Comparison of ENCODE assay signal across 10 mouse cellular contexts in the genomic region with DNA sequence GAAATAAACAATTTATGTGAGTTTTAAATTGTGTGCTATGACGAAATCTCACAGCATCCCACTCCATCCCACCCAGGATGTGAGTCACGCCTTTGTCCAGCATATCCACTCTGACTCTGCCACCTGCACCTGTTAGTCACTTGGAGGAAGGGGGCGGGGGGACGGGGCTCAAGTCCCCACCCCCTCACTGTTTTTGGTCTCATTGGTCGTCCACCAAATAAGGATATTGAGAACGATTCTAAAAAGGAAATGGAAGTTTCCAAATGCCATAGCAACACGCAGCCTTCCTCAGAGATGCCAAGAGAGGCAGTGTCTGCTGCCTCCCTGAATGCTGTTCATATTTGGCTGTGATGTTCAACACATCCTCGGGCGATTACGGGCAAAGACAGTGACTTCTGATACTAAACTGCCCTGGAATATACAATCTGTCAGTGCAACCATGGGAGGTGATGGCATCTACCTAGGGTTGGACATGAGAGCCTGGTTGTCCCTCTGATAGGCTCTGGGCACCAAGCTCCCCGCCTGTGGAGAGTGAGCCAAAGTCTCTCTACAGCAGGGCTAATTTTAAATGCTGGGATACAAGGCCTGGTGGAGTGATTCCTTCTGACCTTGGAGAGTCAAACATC. TPM values are rescaled to one million over a fixed set of nuclear protein-coding genes. Genes with fewer than 3 reads are reported as not detected.
DNase-seq lines count a peak whose midpoint lies in the region; TF ChIP-seq lines count a peak whose summit lies in the region.
"Had no signal": no experiment of that assay in that cellular context is flagged by ENCODE, and none has a peak within 500 bp of the region (broad histone marks: within the 10 kb centered on the region; RNA-seq: fewer than 3 reads in every experiment).

No protein-coding gene starts in this region.

- peak; percentile 87 for DNase-seq in right cerebral cortex, adult 18-20 months
- DNase-seq in right cerebral cortex, postnatal 4 days, result no peak
- peak in 1 of 2 experiments; percentile 67 for DNase-seq in heart, adult 2 months
- DNase-seq in layer of hippocampus, postnatal 14 days (ENCODE audit: low spot score in 2 of 2), result peak; percentile 64 to 67
- DNase-seq in urinary bladder, adult 2 months (ENCODE audit: low spot score), result no peak
- DNase-seq in c-Kit-positive CD71-positive TER-119-positive erythroid progenitor cells, embryonic 14.5 days (ENCODE audit: low spot score), result no peak
- no peak for DNase-seq in spleen, postnatal 14 days (ENCODE audit: low spot score in 2 of 2)
- no peak for DNase-seq in retina, postnatal 1 day
- DNase-seq: thymus, adult 2 months had no signal

- H3K36me3 ChIP-seq in heart, adult 2 months (ENCODE audit: control insufficient read depth, insufficient read depth, low read length), result no peaks in the 10 kb centered on the region
- H3K36me3 ChIP-seq: embryonic facial prominence, embryonic 12.5 days had no signal

- H3K27me3 ChIP-seq in heart, adult 2 months (ENCODE audit: control insufficient read depth, insufficient read depth, low read length), result no peaks in the 10 kb centered on the region
- H3K27me3 ChIP-seq: embryonic facial prominence, embryonic 12.5 days had no signal

- H3K79me2 ChIP-seq in heart, adult 2 months (replicated peaks; ENCODE audit: control insufficient read depth, insufficient read depth, low read length), result peaks cover 3% of the 10 kb centered on the region

- no peak for TF ChIP-seq POLR2A in heart, adult 2 months (IDR thresholded peaks at IDR 0.05; ENCODE audit: insufficient read depth, low read depth, low read length)

- WGBS in heart, adult 2 months, result 48% methylated on average over 11 of the region's 11 CpGs

- H3K4me1 ChIP-seq in heart, adult 2 months (ENCODE audit: control insufficient read depth, insufficient read depth, low read length), result peaks cover 25% of the 10 kb centered on the region
- H3K4me1 ChIP-seq: embryonic facial prominence, embryonic 12.5 days had no signal

- no peak overlapping the region for H3K9ac ChIP-seq in heart, adult 2 months (ENCODE audit: low read depth, low read length)
- H3K9ac ChIP-seq: embryonic facial prominence, embryonic 12.5 days had no signal

- TF ChIP-seq CTCF in heart, adult 2 months (IDR thresholded peaks at IDR 0.05), result no peak

- no peak overlapping the region for H3K4me3 ChIP-seq in heart, adult 2 months
- H3K4me3 ChIP-seq: embryonic facial prominence, embryonic 12.5 days had no signal

- intact Hi-C loops in heart, adult 2 months (cut with DNase I), result loop anchor here (5.0 kb wide), 1 partner anchor 40 kb away; the partner anchor contains the start of gene Gfod1

- TF ChIP-seq EP300 in heart, adult 2 months (IDR thresholded peaks at IDR 0.05; ENCODE audit: insufficient read depth, low read depth, low read length), result no peak

- peak overlapping the region; percentile 61 for H3K27ac ChIP-seq in heart, adult 2 months
- H3K27ac ChIP-seq: embryonic facial prominence, embryonic 12.5 days had no signal

RNA-seq across cellular contexts. Expression of gene Gfod1, which starts 41.7 kb away (rescaled TPM):
- 10 to 100 TPM; 33.7 to 34.1 TPM for total RNA-seq in heart, adult 2 months (2021)
- polyA plus RNA-seq in heart, adult 2 months (2012; rRNA removed), result 9.5 and 19.2 TPM in 2 replicates
- total RNA-seq in layer of hippocampus, postnatal 14 days (2021), result 10 to 100 TPM; 58.3 to 59.2 TPM
- polyA plus RNA-seq in urinary bladder, adult 2 months (2012; rRNA removed), result 3.6 and 4.7 TPM in 2 replicates

Comparison
In these comparisons a context has a peak if more than half of its experiments do, and no peak if none do; other contexts are left out.
1. DNase-seq: peak in right cerebral cortex, adult 18-20 months (single experiment) and layer of hippocampus, postnatal 14 days (2 of 2); none in right cerebral cortex, postnatal 4 days (single experiment), urinary bladder, adult 2 months (single experiment), c-Kit-positive CD71-positive TER-119-positive erythroid progenitor cells, embryonic 14.5 days (single experiment), spleen, postnatal 14 days (0 of 2) and retina, postnatal 1 day (single experiment).